Mouse (Mus musculus): ENCODE measurements at regions not wholly inside any gene's neighbourhood (a gene's known extent, or its start where the extent isn't known, plus 50 kb on each side); places are given as distances from the start of the nearest gene placed in this dataset.

GRCm38 (mm10) chr1:41887556-41887955 is 808.0 kb upstream of the Pou3f3 start:
- Histone ChIP-seq H3K36me3 (ENCODE audit: control insufficient read depth, insufficient read depth) (no peaks in the 10 kb centered on the region), H3K27me3 (ENCODE audit: control insufficient read depth, insufficient read depth, insufficient read length) (no peaks in the 10 kb centered on the region), H3ac (ENCODE audit: control insufficient read depth, insufficient read length, low read depth) (no peak overlapping the region), H3K79me2 (ENCODE audit: control insufficient read depth, insufficient read depth) (no peaks in the 10 kb centered on the region), H3K79me3 (ENCODE audit: low read depth) (no peaks in the 10 kb centered on the region), H3K4me3 (ENCODE audit: insufficient read depth, poor library complexity, severe bottlenecking) (no peak overlapping the region)
- TF ChIP-seq MYOG (IDR thresholded peaks at IDR 0.05; ENCODE audit: control insufficient read depth, extremely low read depth, insufficient read length) = no peak
- TF ChIP-seq CEBPB (IDR thresholded peaks at IDR 0.05; ENCODE audit: low read depth) = no peak
- no peak for TF ChIP-seq USF1 (IDR thresholded peaks at IDR 0.05; ENCODE audit: low read depth)
- TF ChIP-seq CTCF (IDR thresholded peaks at IDR 0.05; ENCODE audit: control insufficient read depth, insufficient read depth, insufficient read length) = no peak
- no peak for TF ChIP-seq MAX (IDR thresholded peaks at IDR 0.05)

GRCm38 (mm10) chr1:41888213-41888612 is 807.4 kb upstream of the Pou3f3 start:
- Histone ChIP-seq H3K27me3 (ENCODE audit: control insufficient read depth, insufficient read depth, insufficient read length) (no peaks in the 10 kb centered on the region), H3ac (ENCODE audit: control insufficient read depth, insufficient read length, low read depth) (no peak overlapping the region), H3K79me3 (ENCODE audit: low read depth) (no peaks in the 10 kb centered on the region), H3K36me3 (ENCODE audit: control insufficient read depth, insufficient read depth) (no peaks in the 10 kb centered on the region), H3K4me3 (ENCODE audit: insufficient read depth, poor library complexity, severe bottlenecking) (no peak overlapping the region), H3K79me2 (ENCODE audit: control insufficient read depth, insufficient read depth) (no peaks in the 10 kb centered on the region)
- TF ChIP-seq USF1 (IDR thresholded peaks at IDR 0.05; ENCODE audit: low read depth) = no peak
- TF ChIP-seq CTCF (IDR thresholded peaks at IDR 0.05; ENCODE audit: control insufficient read depth, insufficient read depth, insufficient read length) = no peak
- no peak for TF ChIP-seq CEBPB (IDR thresholded peaks at IDR 0.05; ENCODE audit: low read depth)
- TF ChIP-seq FOSL1 (IDR thresholded peaks at IDR 0.05; ENCODE audit: insufficient read depth, low read length, poor library complexity, severe bottlenecking) = no peak
- TF ChIP-seq MYOG (IDR thresholded peaks at IDR 0.05; ENCODE audit: control insufficient read depth, extremely low read depth, insufficient read length) = no peak
- TF ChIP-seq MYOD1 (IDR thresholded peaks at IDR 0.05; ENCODE audit: control insufficient read depth, insufficient read length, low read depth) = no peak
- no peak for TF ChIP-seq MAX (IDR thresholded peaks at IDR 0.05)

- no peaks in the 10 kb centered on the region for H3K36me3 ChIP-seq (ENCODE audit: control insufficient read depth, insufficient read depth)
- H3K79me3 ChIP-seq (ENCODE audit: low read depth) = no peaks in the 10 kb centered on the region
- H3K79me2 ChIP-seq (ENCODE audit: control insufficient read depth, insufficient read depth) = no peaks in the 10 kb centered on the region
- no peak overlapping the region for H3K4me3 ChIP-seq (ENCODE audit: insufficient read depth, poor library complexity, severe bottlenecking)
- no peaks in the 10 kb centered on the region for H3K27me3 ChIP-seq (ENCODE audit: control insufficient read depth, insufficient read depth, insufficient read length)
- TF ChIP-seq CTCF (IDR thresholded peaks at IDR 0.05; ENCODE audit: control insufficient read depth, insufficient read depth, insufficient read length) (no peak), CEBPB (IDR thresholded peaks at IDR 0.05; ENCODE audit: low read depth) (no peak), USF1 (IDR thresholded peaks at IDR 0.05; ENCODE audit: low read depth) (no peak), MYOG (IDR thresholded peaks at IDR 0.05; ENCODE audit: control insufficient read depth, extremely low read depth, insufficient read length) (no peak), FOSL1 (IDR thresholded peaks at IDR 0.05; ENCODE audit: insufficient read depth, low read length, poor library complexity, severe bottlenecking) (no peak)
- no peak overlapping the region for H3ac ChIP-seq (ENCODE audit: control insufficient read depth, insufficient read length, low read depth)
These were observed 806.6 kb upstream of the Pou3f3 start for GRCm38 (mm10) chr1:41888966-41889365.

GRCm38 (mm10) chr1:41889940-41890339 is 805.6 kb upstream of the Pou3f3 start:
- no peaks in the 10 kb centered on the region for H3K27me3 ChIP-seq (ENCODE audit: control insufficient read depth, insufficient read depth, insufficient read length)
- no peak overlapping the region for H3ac ChIP-seq (ENCODE audit: control insufficient read depth, insufficient read length, low read depth)
- no peaks in the 10 kb centered on the region for H3K36me3 ChIP-seq (ENCODE audit: control insufficient read depth, insufficient read depth)
- TF ChIP-seq MYOD1 (IDR thresholded peaks at IDR 0.05; ENCODE audit: control insufficient read depth, insufficient read length, low read depth) (no peak), CTCF (IDR thresholded peaks at IDR 0.05; ENCODE audit: control insufficient read depth, insufficient read depth, insufficient read length) (no peak), MYOG (IDR thresholded peaks at IDR 0.05; ENCODE audit: control insufficient read depth, extremely low read depth, insufficient read length) (no peak)
- H3K79me3 ChIP-seq (ENCODE audit: low read depth) = no peaks in the 10 kb centered on the region
- no peaks in the 10 kb centered on the region for H3K79me2 ChIP-seq (ENCODE audit: control insufficient read depth, insufficient read depth)
- H3K4me3 ChIP-seq (ENCODE audit: insufficient read depth, poor library complexity, severe bottlenecking) = no peak overlapping the region

- H3K79me3 ChIP-seq (ENCODE audit: low read depth) = no peaks in the 10 kb centered on the region
- H3K36me3 ChIP-seq (ENCODE audit: control insufficient read depth, insufficient read depth) = no peaks in the 10 kb centered on the region
- TF ChIP-seq MYOD1 (IDR thresholded peaks at IDR 0.05; ENCODE audit: control insufficient read depth, insufficient read length, low read depth) (no peak), MAX (IDR thresholded peaks at IDR 0.05) (no peak), USF1 (IDR thresholded peaks at IDR 0.05; ENCODE audit: low read depth) (no peak), CTCF (IDR thresholded peaks at IDR 0.05; ENCODE audit: control insufficient read depth, insufficient read depth, insufficient read length) (no peak), MYOG (IDR thresholded peaks at IDR 0.05; ENCODE audit: control insufficient read depth, extremely low read depth, insufficient read length) (no peak), CEBPB (IDR thresholded peaks at IDR 0.05; ENCODE audit: low read depth) (no peak), FOSL1 (IDR thresholded peaks at IDR 0.05; ENCODE audit: insufficient read depth, low read length, poor library complexity, severe bottlenecking) (no peak)
- H3ac ChIP-seq (ENCODE audit: control insufficient read depth, insufficient read length, low read depth) = no peak overlapping the region
- no peaks in the 10 kb centered on the region for H3K79me2 ChIP-seq (ENCODE audit: control insufficient read depth, insufficient read depth)
- no peak overlapping the region for H3K4me3 ChIP-seq (ENCODE audit: insufficient read depth, poor library complexity, severe bottlenecking)
- H3K27me3 ChIP-seq (ENCODE audit: control insufficient read depth, insufficient read depth, insufficient read length) = no peaks in the 10 kb centered on the region
These were observed 804.6 kb upstream of the Pou3f3 start for GRCm38 (mm10) chr1:41890714-41891689.

GRCm38 (mm10) chr1:41891730-41892129 is 803.8 kb upstream of the Pou3f3 start:
- H3ac ChIP-seq (ENCODE audit: control insufficient read depth, insufficient read length, low read depth) = no peak overlapping the region
- TF ChIP-seq USF1 (IDR thresholded peaks at IDR 0.05; ENCODE audit: low read depth) (no peak), MYOG (IDR thresholded peaks at IDR 0.05; ENCODE audit: control insufficient read depth, extremely low read depth, insufficient read length) (no peak), CTCF (IDR thresholded peaks at IDR 0.05; ENCODE audit: control insufficient read depth, insufficient read depth, insufficient read length) (no peak), FOSL1 (IDR thresholded peaks at IDR 0.05; ENCODE audit: insufficient read depth, low read length, poor library complexity, severe bottlenecking) (no peak), MYOD1 (IDR thresholded peaks at IDR 0.05; ENCODE audit: control insufficient read depth, insufficient read length, low read depth) (no peak), MAX (IDR thresholded peaks at IDR 0.05) (no peak), CEBPB (IDR thresholded peaks at IDR 0.05; ENCODE audit: low read depth) (no peak)
- no peak overlapping the region for H3K4me3 ChIP-seq (ENCODE audit: insufficient read depth, poor library complexity, severe bottlenecking)
- H3K27me3 ChIP-seq (ENCODE audit: control insufficient read depth, insufficient read depth, insufficient read length) = no peaks in the 10 kb centered on the region
- H3K79me3 ChIP-seq (ENCODE audit: low read depth) = no peaks in the 10 kb centered on the region
- H3K36me3 ChIP-seq (ENCODE audit: control insufficient read depth, insufficient read depth) = no peaks in the 10 kb centered on the region
- no peaks in the 10 kb centered on the region for H3K79me2 ChIP-seq (ENCODE audit: control insufficient read depth, insufficient read depth)

Measured in C2C12 (cell line).